Mouse (Mus musculus): ENCODE data around the gene Ppm1m. TPM values are rescaled to one million over a fixed set of nuclear protein-coding genes. Genes with fewer than 3 reads are reported as not detected.
"Not testable (repeated sequence)": the region's sequence is repeated elsewhere in the genome, so short reads cannot be mapped to it uniquely, and the experiment has no call there.

Gene Ppm1m
- total RNA-seq, 2 experiments from 2014 or later = 14.3 to 23.7 TPM

DNA sequence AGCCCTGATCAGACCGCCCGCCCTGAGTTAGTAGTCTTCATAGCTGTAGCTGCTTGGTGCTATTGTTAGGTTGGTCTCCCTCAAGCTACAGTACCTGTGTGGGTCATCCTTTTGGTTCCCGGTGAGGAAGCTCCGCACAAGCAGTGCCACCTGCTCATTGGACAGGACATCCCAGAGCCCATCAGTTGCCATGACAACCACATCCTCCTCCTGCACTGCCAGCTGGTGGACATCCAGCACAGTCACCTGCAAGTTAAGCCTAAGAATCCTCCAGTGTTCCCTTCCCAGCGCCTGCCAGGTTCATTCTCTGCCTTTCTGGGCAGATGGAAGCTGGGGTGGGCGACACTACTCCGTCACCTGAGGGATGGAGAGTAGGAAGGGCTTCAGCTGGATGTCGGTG lies 3.9 kb downstream of the Ppm1m start:
- no peak for ATAC-seq (replicated peaks; ENCODE audit: poor library complexity)

DNA sequence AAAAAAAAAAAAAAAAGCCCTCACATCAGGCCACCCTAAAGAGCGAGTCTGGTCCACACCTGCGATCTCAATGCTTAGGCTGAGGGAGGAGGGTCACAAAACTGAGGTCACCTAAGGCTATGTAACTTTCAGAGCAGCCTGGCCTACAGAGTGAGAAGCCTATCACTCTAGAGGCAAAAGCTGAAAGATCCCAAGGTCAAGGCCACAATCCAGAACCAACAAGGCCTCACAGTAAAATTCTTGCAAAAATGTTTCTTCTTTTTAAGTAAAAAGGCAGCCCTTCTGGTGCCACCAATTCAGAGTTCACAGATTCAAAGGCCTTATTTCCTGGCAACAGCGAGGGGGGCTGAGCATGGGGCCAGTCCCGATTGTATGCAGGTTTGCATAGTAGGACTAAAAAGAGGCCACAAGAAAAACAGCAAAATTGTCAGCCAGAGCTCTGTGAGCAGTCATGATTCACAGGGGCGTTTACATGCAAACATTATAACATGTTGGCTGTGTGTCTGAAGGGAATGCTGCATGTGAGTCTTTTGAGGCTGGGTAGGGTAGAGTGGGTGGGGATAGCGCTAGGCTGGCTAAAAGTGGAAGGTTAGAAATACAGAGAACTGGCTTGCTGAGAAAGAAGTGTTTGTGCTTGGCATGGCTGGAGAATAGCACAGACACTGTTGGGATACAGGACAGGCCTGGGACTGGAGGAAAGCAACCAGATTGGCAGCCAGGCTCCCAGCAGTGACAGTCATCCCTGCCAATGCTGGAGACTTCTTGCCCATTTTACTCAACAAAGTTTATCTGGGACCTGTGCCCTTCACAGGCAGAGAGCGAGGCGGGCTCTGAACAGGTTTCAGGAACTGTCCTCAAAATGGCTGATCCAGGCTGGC lies 5.4 kb downstream of the Ppm1m start:
- ATAC-seq (replicated peaks; ENCODE audit: poor library complexity) = no peak

DNA sequence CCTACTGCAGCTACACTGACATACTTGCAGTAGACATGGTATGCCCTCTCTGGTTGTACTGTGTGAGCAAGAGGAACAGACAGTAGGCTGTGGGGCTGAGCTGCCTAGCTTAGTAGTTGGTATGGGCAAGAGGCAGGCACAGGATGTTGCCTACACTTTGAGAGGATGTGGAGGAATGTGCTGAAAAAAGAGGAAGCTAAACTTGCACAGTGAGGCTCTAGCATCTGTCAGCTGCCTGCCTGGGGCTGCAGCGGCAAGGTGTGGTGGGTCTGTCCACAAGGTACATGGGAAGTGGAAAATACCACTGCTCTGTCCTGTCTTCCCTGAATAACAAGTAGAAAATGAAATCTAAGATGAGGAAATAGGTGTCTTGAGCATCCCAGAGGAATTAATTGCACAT lies 6.5 kb downstream of the Ppm1m start:
- peak; percentile 90 for ATAC-seq (replicated peaks; ENCODE audit: poor library complexity)

DNA sequence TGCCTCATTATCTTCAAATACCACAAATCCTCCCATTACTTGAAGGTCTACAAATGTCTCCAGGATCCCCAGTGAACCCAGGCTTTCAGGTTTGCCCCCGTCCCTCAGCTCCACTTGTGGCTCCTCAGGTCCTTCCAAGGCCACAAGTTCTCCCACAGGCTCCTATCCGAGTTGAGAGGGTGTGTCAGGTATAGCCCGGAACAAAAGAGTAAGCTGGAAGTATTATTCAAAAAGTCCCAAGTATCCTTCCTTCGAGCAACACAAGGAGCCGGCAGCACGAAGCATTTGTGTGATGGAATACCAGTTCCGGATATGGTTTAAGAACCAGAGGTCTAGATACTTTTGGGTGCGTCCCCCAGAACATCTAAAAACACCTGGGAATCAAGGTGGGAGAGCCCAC lies 7.5 kb downstream of the Ppm1m start:
- ATAC-seq (replicated peaks; ENCODE audit: poor library complexity) = no peak

DNA sequence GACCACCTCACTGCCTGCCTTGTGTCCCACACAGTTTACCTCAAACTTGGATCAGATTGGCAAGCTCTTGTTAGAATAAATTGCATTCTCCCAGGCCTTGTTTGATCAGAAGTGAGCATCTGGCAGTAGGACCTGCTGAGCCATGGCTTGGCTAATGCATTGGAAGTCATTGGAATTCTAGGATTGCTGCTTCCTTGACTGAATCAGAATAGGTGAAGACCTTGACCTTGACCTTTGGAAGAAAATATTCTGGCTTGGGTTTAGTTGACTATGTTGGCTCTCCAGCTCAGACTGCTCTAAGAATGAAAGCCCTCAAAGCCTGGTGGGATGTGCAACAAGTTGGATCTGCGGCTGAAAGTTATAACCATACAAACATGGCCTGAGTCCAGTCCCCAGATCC lies 8.2 kb downstream of the Ppm1m start:
- no peak for ATAC-seq (replicated peaks; ENCODE audit: poor library complexity)

DNA sequence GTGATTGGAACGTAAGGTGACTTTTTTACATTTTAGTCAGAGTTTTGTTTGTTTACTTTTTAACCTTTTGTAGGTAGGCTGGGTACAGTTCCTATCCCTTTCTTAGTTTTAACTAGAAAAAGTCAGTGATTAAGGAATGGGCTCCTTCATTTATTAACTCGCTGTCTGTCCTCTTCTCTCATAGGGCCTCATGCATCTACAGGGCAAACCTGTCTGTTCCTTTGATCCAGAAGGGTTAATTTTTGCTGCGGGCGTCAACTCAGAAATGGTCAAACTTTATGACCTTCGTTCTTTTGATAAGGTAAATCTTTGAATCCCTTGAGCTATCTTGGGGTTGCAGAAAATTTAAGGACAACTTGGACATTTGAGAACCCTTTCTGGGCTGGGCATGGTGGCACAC lies 15.6 kb downstream of the Ppm1m start:
- ATAC-seq (replicated peaks; ENCODE audit: poor library complexity) = no peak

DNA sequence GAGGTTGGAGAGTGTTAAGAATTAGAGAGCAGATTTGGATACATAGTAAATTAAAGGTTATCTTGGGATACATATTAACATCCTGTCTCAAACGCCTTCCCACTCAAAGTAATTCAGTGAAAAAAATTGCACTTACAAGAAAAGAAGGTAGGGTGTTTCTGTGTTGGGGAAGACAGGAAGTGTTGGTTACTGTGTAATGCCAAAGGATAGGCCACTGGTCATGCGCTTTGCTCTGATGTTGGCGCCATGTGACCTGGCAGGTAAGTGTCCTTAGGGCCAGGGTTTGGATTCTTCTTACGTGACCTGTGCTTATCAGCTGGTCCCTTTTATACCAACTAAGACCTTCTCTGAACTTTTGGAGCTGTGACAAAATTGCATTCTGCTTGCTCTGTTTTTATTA lies 17.4 kb downstream of the Ppm1m start:
- no peak for ATAC-seq (replicated peaks; ENCODE audit: poor library complexity)

DNA sequence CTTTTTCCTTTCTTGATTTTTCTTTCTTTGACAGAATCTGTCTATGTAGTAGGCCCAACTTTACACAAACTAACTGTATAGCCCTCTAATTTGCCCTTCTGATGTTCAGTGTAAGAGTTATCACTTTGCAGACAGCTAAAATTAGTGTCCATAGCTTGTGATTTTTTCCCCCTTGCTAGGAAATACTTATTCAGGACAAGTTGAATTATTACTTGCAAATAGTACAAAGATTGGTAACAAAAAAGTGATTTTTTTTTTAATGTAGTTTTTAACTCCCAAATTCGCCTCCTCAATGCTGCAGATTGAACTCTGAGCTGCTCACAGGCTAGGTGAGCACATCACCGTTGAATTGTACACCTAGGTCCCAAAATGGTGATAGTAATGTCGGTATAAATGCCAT lies 19.6 kb downstream of the Ppm1m start:
- no peak for ATAC-seq (replicated peaks; ENCODE audit: poor library complexity)

DNA sequence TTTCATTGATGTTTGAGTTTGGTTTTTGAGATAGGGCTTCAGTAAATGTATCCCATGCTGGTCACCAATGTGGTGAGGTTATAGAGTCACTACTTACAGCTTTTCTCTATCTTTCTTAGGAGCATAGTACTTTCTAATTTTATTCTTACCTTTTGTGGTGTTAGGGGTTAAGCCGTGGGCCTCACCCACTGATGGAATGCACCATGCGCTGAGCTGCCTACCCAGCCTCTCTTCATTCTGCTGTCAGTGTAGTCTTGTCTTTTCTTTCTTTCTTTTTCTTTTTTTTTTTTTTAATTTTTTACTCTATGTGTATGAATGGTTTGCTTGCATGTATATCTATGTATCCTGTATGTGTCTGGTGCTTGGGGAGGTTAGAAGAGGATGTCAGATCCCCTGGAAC lies 20.1 kb downstream of the Ppm1m start:
- ATAC-seq (replicated peaks; ENCODE audit: poor library complexity) = no peak

DNA sequence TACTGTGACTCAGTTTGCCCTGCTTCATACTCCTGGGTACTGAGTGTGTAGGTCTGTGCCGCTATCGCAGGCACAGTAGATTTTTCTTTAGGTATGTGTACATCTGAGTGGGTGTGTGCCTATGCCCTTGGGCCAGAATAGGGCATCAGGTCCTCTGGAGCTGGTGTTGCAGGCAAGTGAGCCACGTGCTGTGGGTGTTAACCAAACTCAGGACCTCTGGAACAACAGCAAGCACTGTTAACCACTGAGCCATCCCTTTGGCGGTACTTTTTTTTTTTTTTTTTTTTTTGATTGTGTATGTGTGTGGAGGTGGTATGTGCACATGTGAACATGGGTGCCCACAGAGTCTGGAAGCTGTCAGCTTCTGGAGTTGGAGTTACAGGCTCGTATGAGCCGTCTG lies 21.7 kb downstream of the Ppm1m start:
- no peak for ATAC-seq (replicated peaks; ENCODE audit: poor library complexity)

DNA sequence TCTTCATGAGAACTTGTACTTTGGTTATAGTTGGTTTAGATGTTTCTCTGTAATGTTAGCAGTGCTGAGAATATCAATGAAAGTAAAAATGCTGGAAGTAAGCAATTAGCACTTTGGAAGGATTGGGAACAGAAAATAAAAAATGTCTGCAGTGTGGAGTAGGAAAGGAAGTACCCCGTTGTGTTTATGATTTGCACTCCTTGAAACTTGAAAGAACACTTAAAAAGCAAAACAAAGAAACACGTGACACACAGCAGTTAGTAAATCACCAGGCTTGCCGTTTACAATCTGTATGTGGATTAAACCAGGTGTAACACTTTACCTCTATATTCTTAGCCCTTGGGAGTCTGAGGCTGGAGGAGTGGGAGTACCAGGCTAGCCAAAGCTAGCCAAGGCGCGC lies 22.8 kb downstream of the Ppm1m start:
- no peak for ATAC-seq (replicated peaks; ENCODE audit: poor library complexity)

DNA sequence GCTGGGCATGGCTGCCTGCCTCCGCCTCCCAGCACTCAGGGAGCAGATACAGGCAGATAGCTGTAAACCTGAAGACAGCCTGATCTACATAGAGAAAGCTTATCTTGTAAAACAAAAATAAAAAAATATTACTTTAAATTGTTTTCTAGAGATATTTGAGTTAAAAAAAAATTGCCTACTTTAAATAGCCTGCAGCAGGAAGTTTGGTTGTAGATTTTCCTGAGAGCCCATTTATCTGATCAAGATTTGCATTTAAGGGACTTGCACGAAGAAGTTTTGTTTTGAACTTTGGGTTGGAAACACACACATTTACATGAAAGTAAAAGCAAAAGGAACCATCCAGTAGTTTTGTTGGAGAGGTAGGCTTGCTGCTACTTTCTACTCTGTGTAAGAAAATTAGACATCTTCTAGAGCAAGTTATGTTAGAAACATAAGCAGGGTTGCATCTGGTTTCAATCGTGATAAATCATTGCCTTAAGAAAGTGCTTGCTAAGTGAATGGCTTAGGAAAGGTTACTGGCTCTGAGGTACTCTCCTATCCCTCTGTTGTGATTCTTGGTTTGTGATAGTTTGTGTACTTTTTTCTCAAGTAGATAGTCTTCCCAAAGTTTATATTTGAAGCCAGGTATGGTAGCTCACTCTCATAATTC lies 23.9 kb downstream of the Ppm1m start:
- ATAC-seq (replicated peaks; ENCODE audit: poor library complexity) = no peak

DNA sequence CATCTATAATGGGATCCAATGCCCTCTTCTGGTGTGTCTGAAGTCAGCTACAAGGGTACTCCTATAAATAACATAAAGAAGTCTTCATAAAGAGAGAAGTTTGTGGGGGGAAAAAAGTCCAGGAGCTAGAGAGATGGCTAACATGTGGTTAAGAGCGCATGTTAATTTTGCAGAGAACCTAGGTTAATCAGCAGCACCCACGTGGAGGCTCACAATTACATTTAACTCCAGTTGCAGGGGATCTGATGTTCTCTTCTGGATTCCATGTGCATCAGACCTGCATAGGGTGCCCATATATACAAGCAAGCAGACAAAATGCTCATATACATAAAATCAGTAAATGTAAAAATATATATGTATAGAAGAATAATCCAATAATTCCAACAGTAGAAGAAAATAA lies 26.2 kb downstream of the Ppm1m start:
- ATAC-seq (replicated peaks; ENCODE audit: poor library complexity) = no peak

DNA sequence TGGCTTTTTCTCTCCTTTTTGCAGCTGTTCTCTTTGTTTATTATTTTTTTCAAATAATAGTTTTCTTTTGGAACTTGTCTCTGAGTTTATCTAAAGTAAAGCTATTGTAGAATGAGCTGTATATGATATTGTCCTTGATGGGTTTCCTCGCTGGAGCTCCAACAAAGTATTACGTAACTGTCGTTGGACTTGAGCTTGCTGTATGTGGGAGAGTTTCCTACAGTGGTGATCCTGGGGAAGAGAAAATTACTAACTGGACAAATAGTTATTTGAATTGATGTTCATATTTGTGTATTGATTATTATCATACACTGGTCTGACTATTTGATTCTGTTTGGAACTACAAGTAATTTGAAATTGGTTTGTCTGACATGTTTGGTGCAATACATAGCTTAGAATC lies 27.0 kb downstream of the Ppm1m start:
- ATAC-seq (replicated peaks; ENCODE audit: poor library complexity) = no peak

DNA sequence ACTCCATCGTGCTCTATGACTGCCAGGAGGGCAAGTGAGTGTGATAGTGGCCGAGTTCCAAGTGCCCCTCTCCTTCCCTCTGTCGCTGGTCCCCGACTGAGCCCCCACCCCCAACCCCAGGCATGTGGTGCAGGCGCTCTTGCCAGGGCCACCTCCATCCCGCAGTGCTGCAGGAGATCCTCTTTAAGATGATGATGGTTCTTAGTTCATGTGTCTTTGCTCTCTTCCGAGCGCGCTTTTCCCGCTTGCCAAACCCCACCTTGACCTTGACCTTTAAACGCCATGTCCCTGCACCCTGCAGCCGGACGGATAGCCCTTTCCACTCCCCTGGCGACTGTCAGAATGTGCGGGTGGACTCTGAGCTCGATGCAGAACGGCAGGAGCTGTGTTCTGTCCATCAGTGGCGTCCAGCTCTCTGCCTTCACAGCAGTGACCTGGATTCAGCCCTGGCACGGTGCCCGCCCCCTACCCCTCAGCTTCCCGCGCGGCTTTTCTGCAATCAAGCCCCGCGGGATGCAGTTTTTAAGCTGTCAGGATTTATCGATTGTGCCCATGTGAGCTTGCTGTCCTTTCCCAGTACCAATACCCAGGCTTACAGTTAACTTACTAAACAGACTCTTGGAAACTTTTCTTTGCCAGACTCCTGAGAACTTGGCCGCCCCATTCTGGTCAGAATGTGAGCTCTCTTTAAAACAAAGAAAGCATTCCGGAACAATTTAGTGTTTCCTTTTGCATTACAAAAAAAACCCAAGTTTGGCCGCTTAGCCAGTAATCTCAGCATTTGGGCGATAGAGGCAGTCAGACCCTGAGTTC lies 28.0 kb downstream of the Ppm1m start:
- peak; percentile 19 for ATAC-seq (replicated peaks; ENCODE audit: poor library complexity)

DNA sequence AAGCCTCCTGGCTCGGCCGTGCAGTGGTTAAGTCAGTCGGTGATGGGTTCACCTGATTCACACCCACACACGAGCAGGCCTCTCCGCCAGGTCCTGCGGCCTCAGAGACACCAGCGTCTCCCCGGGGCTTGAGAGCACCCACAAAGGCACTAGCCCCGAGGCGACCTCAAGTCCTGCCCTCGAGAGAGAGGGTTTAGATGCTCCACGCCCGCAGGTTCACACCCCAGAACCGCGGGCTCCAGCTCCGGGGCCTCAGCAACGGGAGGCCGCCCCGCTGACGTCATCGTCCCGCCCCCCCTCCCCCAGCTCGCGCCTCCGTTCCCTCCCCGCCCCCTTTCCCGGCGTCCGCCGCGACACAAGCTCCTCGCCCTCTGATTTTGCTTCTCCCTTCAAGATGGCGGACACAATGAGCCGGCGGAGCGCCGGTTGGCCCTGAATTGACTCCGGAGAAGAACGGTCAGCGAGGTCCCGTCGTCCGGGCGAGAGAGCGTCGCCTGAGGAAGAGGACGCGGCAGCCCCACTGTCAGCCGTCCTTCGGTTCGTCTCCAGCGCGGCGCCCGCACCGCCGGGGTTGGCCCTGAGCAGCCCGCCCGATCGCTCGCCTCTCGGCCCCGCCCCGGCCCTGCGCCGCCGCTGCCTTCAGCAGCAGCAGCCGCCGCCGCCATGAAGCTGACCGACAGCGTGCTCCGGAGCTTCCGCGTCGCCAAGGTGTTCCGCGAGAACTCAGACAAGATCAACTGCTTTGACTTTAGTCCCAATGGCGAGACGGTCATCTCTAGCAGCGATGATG lies 28.8 kb downstream of the Ppm1m start, which contains the start of gene Wdr82:
Wdr82 (plus strand) TSS at position 373 of the 790 bp plus-strand sequence.
- ATAC-seq (replicated peaks; ENCODE audit: poor library complexity) = peak; percentile 82

DNA sequence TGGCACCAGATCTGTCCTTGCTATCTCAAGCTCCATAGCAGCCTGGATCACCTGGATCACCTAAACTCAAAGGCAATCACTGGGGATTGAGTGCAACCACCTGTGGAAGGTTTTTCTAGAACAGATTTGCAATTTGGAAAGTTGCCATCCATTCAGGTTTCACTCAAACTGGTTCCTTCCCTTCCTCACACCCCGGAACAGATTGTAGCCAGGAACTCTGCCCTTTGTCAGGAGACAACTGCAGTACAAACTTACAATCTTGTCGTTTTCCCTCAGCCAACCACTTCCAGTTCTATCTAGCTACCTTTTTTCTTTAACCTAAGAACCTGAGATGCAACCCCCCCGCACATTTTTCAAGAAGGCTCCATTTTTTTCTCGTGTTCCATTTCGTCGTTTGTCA lies 29.6 kb downstream of the Ppm1m start:
- ATAC-seq (replicated peaks; ENCODE audit: poor library complexity) = no peak

DNA sequence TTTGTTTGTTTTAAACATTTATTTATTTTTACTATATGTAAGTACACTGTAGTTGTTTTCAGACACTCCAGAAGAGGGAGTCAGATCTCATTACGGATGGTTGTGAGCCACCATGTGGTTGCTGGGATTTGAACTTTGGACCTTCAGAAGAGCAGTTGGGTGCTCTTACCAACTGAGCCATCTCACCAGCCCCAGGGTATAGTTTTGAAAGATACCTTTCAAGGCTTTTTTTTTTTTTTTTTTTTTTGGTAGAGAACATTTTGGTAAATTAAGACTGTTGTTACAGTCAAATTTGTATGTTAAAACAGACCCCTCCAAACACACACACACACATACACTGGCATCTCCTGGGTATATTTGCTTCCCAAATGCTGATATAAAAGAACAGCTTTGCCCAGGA lies 30.5 kb downstream of the Ppm1m start:
- not testable (repeated sequence) for ATAC-seq (replicated peaks; ENCODE audit: poor library complexity)

DNA sequence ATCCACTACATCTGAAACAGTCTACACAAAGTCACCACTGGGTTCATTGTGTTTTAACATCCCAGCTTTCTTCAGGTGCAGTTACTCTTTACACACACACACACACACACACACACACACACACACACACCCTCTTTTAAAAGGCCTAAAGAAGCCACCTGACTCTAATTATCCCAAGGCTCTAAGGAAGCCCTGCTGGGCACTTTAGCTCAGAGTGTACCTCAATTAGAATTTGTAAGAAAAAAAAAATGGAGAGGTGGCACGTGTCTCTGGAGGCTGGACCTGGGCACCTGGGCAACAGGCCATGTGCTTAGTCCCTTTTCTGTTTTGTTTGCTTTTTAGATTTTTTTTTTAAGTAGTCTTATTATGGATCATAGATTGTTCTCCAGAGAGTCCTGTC lies 31.8 kb downstream of the Ppm1m start:
- no peak for ATAC-seq (replicated peaks; ENCODE audit: poor library complexity)

DNA sequence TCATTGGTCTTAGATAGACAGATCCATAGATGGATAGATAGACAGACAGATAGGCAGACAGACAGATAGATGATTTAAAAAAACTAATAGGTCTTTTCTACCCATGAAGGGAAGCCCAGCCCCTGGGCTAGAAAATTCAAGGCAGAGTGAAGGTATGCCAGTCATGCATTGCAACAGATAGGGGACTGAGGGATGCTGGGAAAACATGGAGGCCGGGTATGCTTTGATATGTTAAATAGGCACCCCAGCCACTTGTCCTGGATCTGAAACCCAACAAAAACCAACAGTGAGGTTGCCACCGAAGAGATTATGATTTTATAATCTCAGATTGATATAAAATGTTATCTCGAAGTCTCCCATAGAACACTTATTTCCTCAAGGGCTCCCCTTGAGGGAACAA lies 32.3 kb downstream of the Ppm1m start:
- no peak for ATAC-seq (replicated peaks; ENCODE audit: poor library complexity)

DNA sequence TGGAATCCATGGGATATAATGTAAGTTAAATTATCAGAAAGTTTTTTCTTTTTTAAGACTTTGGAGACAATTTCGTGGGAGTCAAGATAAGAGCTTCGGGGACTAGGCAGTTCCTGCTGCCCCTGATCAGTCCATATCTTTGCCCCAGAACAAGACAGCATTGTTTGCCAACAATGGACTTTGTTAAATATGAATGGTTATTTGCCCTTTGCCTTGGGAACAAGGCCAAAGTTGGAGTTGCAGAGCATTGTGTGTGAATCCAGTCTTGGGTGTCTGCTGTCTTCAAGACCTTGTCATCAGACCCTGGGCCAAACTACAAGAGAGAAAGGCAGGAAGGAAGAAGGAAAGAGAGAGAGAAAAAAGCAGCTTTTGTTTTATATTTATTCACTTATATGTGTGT lies 32.8 kb downstream of the Ppm1m start:
- ATAC-seq (replicated peaks; ENCODE audit: poor library complexity) = no peak

Measured in megakaryocyte progenitor cell, adult 5-6 weeks (primary cell).